Mouse (Mus musculus) lung, adult 18-20 months (tissue): ENCODE measurements around the gene As3mt.

Source experiments
- DNase-seq, 2 experiments: peaks; one replicate each; pipeline ENCODE4 v3.0.0; 2022; ENCODE audit warnings: mixed read lengths in 2 of 2

Gene As3mt

GRCm38 (mm10) chr19:46707296-46708151 lies at the start of gene As3mt:
As3mt (plus strand) TSS chr19:46707458.
- peak; percentile 76 to 86 for DNase-seq

GRCm38 (mm10) chr19:46658348-46658747 lies 48.9 kb upstream of the As3mt start:
- no peak for DNase-seq

GRCm38 (mm10) chr19:46658851-46659250 lies 48.4 kb upstream of the As3mt start:
- DNase-seq: peak; percentile 46 to 71

- DNase-seq: no peak
Measured at GRCm38 (mm10) chr19:46661511-46661910, 45.7 kb upstream of the As3mt start.

- no peak for DNase-seq
Measured at GRCm38 (mm10) chr19:46662214-46662613, 45.0 kb upstream of the As3mt start.

GRCm38 (mm10) chr19:46662784-46663183 lies 44.5 kb upstream of the As3mt start:
- no peak for DNase-seq

GRCm38 (mm10) chr19:46665474-46665873 lies 41.8 kb upstream of the As3mt start:
- no peak for DNase-seq

GRCm38 (mm10) chr19:46667300-46667699 lies 40.0 kb upstream of the As3mt start:
- no peak for DNase-seq

- no peak for DNase-seq
Measured at GRCm38 (mm10) chr19:46668263-46668662, 39.0 kb upstream of the As3mt start.

- no peak for DNase-seq
Measured at GRCm38 (mm10) chr19:46669802-46670201, 37.5 kb upstream of the As3mt start.

- DNase-seq: peak in 1 of 2 experiments; percentile 53
Measured at GRCm38 (mm10) chr19:46670691-46671090, 36.6 kb upstream of the As3mt start.

- DNase-seq: no peak
Measured at GRCm38 (mm10) chr19:46672766-46673418, 34.4 kb upstream of the As3mt start, which contains the start of gene Cyp17a1. Cyp17a1 (minus strand) TSS chr19:46673172.

GRCm38 (mm10) chr19:46675641-46676040 lies 31.6 kb upstream of the As3mt start:
- DNase-seq: no peak

- DNase-seq: no peak
Measured at GRCm38 (mm10) chr19:46679720-46680383, 27.4 kb upstream of the As3mt start.

- DNase-seq: peak; percentile 87
Measured at GRCm38 (mm10) chr19:46689460-46690372, 17.5 kb upstream of the As3mt start, which contains the start of gene Borcs7. Borcs7 (plus strand) TSS chr19:46689906.

GRCm38 (mm10) chr19:46690387-46690786 lies 16.9 kb upstream of the As3mt start:
- DNase-seq: no peak

GRCm38 (mm10) chr19:46691078-46691477 lies 16.2 kb upstream of the As3mt start:
- no peak for DNase-seq

- DNase-seq: no peak
Measured at GRCm38 (mm10) chr19:46693146-46693545, 14.1 kb upstream of the As3mt start.

- no peak for DNase-seq
Measured at GRCm38 (mm10) chr19:46696482-46696881, 10.8 kb upstream of the As3mt start.

- DNase-seq: no peak
Measured at GRCm38 (mm10) chr19:46696943-46697342, 10.3 kb upstream of the As3mt start.

- DNase-seq: no peak
Measured at GRCm38 (mm10) chr19:46697840-46698517, 9.3 kb upstream of the As3mt start.
